Mouse (Mus musculus) cerebellum, adult 11 months (tissue): ENCODE results near the gene Stap1.

Experiments used
- DNase-seq: peaks from one replicate; pipeline ENCODE4 v3.0.0; 2022

Stap1 gene

GRCm38 (mm10) chr5:86129828-86130227 is 58.3 kb downstream of the Stap1 start:
- no peak for DNase-seq
